Mouse (Mus musculus): ENCODE measurements at regions not wholly inside any gene's neighbourhood (a gene's known extent, or its start where the extent isn't known, plus 50 kb on each side); places are given as distances from the start of the nearest gene placed in this dataset.

GRCm38 (mm10) chr4:33664474-33664822, 259.9 kb upstream of the Cnr1 start:
- Histone ChIP-seq H3K4me2 (ENCODE audit: low read depth, low read length) (no peak overlapping the region), H3K9ac (ENCODE audit: low read length) (no peak overlapping the region), H3K9me3 (ENCODE audit: control insufficient read depth, low read length) (no peaks in the 10 kb centered on the region), H3K27ac (ENCODE audit: low read length) (peak overlapping the region; percentile 61), H3K36me3 (ENCODE audit: control insufficient read depth, insufficient read depth, low read length) (no peaks in the 10 kb centered on the region), H3K27me3 (ENCODE audit: control insufficient read depth, insufficient read depth, low read depth, low read length) (no peaks in the 10 kb centered on the region), H3K4me3 (ENCODE audit: low read length) (no peak overlapping the region), H3K4me1 (replicated peaks; ENCODE audit: control insufficient read depth, insufficient read depth, low read length) (peaks cover 8% of the 10 kb centered on the region)
- 53% methylated on average over 5 of the region's 5 CpGs for WGBS
- ATAC-seq (ENCODE audit: low read depth), result peak; percentile 84

DNA sequence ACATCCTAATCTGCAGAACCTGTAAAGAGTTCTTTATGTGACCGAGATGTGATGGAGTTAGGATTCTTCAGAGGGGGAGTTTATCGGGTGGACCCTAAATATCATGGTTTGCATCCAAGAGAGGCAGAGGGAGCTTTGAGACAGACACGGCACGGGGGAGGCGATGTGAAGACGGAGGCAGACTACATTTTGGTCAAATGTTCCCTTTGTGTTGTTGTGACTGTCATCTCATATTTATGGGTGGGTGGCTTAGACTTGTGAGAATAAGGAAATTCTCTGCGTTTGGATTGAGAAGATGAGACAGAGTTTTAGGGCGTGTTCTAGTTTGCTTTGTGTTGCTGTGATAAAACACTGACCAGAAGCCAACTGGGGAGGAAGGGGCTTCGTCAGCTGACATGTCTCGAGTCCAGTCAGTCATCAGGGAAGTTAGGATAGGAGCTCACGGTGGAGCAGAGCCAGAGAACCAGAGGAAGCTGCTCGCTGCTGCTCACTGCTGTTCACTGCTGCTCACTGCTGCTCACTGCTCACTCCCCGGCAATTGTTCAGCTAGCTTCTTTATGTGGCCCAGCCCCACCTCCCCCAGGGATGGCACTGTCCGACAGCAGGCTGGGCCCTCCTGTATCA, 259.0 kb upstream of the Cnr1 start:
- Histone ChIP-seq H3K4me1 (replicated peaks; ENCODE audit: control insufficient read depth, insufficient read depth, low read length) (peaks cover 8% of the 10 kb centered on the region), H3K27ac (ENCODE audit: low read length) (peak overlapping the region; percentile 61), H3K4me3 (ENCODE audit: low read length) (no peak overlapping the region), H3K9ac (ENCODE audit: low read length) (no peak overlapping the region), H3K4me2 (ENCODE audit: low read depth, low read length) (no peak overlapping the region), H3K36me3 (ENCODE audit: control insufficient read depth, insufficient read depth, low read length) (no peaks in the 10 kb centered on the region), H3K27me3 (ENCODE audit: control insufficient read depth, insufficient read depth, low read depth, low read length) (no peaks in the 10 kb centered on the region), H3K9me3 (ENCODE audit: control insufficient read depth, low read length) (no peaks in the 10 kb centered on the region)
- no peak for ATAC-seq (ENCODE audit: low read depth)
- WGBS, result 64% methylated on average over 14 of the region's 14 CpGs

DNA sequence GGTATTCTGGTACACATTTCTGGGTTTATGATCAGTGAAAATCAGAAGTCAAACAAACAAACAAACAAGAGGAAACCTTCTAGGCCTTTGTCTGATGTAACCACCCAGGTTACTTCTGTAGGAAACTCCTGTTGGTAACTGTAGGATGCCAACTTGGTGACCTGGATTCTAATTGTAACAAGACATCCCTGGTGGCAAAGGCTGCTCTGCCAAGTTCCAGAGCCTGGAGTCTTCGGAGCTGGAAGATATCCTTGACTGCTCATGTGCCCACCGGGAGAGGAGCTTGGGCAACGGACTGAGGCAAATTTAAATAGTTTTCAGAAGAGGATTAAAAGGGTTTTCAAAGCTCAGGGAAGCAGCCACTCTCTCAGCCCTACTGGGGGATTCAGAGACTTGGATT, 256.0 kb upstream of the Cnr1 start:
- H3K9ac ChIP-seq (ENCODE audit: low read length), result no peak overlapping the region
- no peaks in the 10 kb centered on the region for H3K36me3 ChIP-seq (ENCODE audit: control insufficient read depth, insufficient read depth, low read length)
- no peak for ATAC-seq (ENCODE audit: low read depth)
- no peaks in the 10 kb centered on the region for H3K9me3 ChIP-seq (ENCODE audit: control insufficient read depth, low read length)
- no peaks in the 10 kb centered on the region for H3K27me3 ChIP-seq (ENCODE audit: control insufficient read depth, insufficient read depth, low read depth, low read length)
- no peak overlapping the region for H3K4me3 ChIP-seq (ENCODE audit: low read length)
- H3K4me2 ChIP-seq (ENCODE audit: low read depth, low read length), result no peak overlapping the region
- H3K4me1 ChIP-seq (replicated peaks; ENCODE audit: control insufficient read depth, insufficient read depth, low read length), result peaks cover 8% of the 10 kb centered on the region
- WGBS, result 78% methylated on average over 3 of the region's 3 CpGs
- no peak overlapping the region for H3K27ac ChIP-seq (ENCODE audit: low read length)

DNA sequence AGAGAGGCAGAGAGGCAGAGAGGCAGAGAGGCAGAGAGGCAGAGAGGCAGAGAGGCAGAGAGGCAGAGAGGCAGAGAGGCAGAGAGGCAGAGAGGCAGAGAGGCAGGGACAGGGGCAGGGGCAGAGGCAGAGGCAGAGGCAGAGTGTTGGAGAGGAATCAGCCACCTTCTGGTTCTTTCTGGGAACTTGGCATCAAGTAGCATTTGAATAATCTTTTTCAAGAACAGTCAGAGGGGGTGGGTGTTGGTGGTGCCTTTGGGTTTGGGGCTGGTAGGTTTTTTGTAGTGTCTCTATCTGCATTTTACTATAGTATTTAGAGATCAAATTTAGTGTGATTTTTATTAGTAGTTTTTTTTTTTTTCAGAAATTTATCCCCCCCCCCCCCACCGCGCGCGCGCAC, 249.3 kb upstream of the Cnr1 start:
- Histone ChIP-seq H3K9ac (ENCODE audit: low read length) (no peak overlapping the region), H3K4me3 (ENCODE audit: low read length) (no peak overlapping the region), H3K27me3 (ENCODE audit: control insufficient read depth, insufficient read depth, low read depth, low read length) (no peaks in the 10 kb centered on the region), H3K9me3 (ENCODE audit: control insufficient read depth, low read length) (no peaks in the 10 kb centered on the region), H3K4me1 (replicated peaks; ENCODE audit: control insufficient read depth, insufficient read depth, low read length) (no peaks in the 10 kb centered on the region), H3K27ac (ENCODE audit: low read length) (no peak overlapping the region), H3K4me2 (ENCODE audit: low read depth, low read length) (no peak overlapping the region), H3K36me3 (ENCODE audit: control insufficient read depth, insufficient read depth, low read length) (no peaks in the 10 kb centered on the region)
- no peak for ATAC-seq (ENCODE audit: low read depth)
- no CpG with 5 or more reads among the region's 5 CpGs for WGBS

GRCm38 (mm10) chr4:33679351-33679750, 245.0 kb upstream of the Cnr1 start:
- Histone ChIP-seq H3K9me3 (ENCODE audit: control insufficient read depth, low read length) (no peaks in the 10 kb centered on the region), H3K4me3 (ENCODE audit: low read length) (no peak overlapping the region), H3K9ac (ENCODE audit: low read length) (no peak overlapping the region), H3K27ac (ENCODE audit: low read length) (no peak overlapping the region), H3K4me1 (replicated peaks; ENCODE audit: control insufficient read depth, insufficient read depth, low read length) (no peaks in the 10 kb centered on the region), H3K27me3 (ENCODE audit: control insufficient read depth, insufficient read depth, low read depth, low read length) (no peaks in the 10 kb centered on the region), H3K36me3 (ENCODE audit: control insufficient read depth, insufficient read depth, low read length) (no peaks in the 10 kb centered on the region), H3K4me2 (ENCODE audit: low read depth, low read length) (no peak overlapping the region)
- WGBS, result 68% methylated on average over 3 of the region's 3 CpGs
- ATAC-seq (ENCODE audit: low read depth), result no peak

- Histone ChIP-seq H3K4me1 (replicated peaks; ENCODE audit: control insufficient read depth, insufficient read depth, low read length) (no peaks in the 10 kb centered on the region), H3K4me2 (ENCODE audit: low read depth, low read length) (no peak overlapping the region), H3K9ac (ENCODE audit: low read length) (no peak overlapping the region), H3K27me3 (ENCODE audit: control insufficient read depth, insufficient read depth, low read depth, low read length) (no peaks in the 10 kb centered on the region), H3K36me3 (ENCODE audit: control insufficient read depth, insufficient read depth, low read length) (no peaks in the 10 kb centered on the region), H3K4me3 (ENCODE audit: low read length) (no peak overlapping the region), H3K9me3 (ENCODE audit: control insufficient read depth, low read length) (no peaks in the 10 kb centered on the region), H3K27ac (ENCODE audit: low read length) (no peak overlapping the region)
- no peak for ATAC-seq (ENCODE audit: low read depth)
- 70% methylated on average over 8 of the region's 8 CpGs for WGBS
Observed at GRCm38 (mm10) chr4:33686135-33686534, 238.3 kb upstream of the Cnr1 start.

- no peak for ATAC-seq (ENCODE audit: low read depth)
- Histone ChIP-seq H3K4me2 (ENCODE audit: low read depth, low read length) (no peak overlapping the region), H3K9ac (ENCODE audit: low read length) (no peak overlapping the region), H3K27ac (ENCODE audit: low read length) (no peak overlapping the region), H3K36me3 (ENCODE audit: control insufficient read depth, insufficient read depth, low read length) (no peaks in the 10 kb centered on the region), H3K4me1 (replicated peaks; ENCODE audit: control insufficient read depth, insufficient read depth, low read length) (no peaks in the 10 kb centered on the region), H3K27me3 (ENCODE audit: control insufficient read depth, insufficient read depth, low read depth, low read length) (no peaks in the 10 kb centered on the region), H3K9me3 (ENCODE audit: control insufficient read depth, low read length) (no peaks in the 10 kb centered on the region), H3K4me3 (ENCODE audit: low read length) (no peak overlapping the region)
- 72% methylated on average over 7 of the region's 7 CpGs for WGBS
Observed at GRCm38 (mm10) chr4:33687434-33687833, 237.0 kb upstream of the Cnr1 start.

DNA sequence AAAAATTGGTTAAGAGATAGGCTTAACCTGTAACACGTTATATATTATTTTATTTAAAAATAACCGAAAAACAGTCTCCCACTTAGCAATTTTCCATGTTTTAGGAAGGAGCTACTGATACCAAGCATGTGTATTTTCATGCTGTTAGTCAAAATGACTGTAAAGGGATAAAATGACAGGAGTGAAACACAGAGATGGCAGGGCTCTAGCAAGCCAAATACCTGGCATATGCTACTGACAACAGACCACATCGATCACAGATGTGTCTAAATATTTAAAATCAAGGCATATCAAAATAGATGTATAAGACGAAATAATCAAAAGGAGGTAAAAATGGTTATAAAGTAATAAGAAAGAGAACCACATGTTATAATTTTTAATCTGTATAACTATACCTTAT, 231.0 kb upstream of the Cnr1 start:
- WGBS, result 75% methylated on average over 4 of the region's 4 CpGs
- Histone ChIP-seq H3K9me3 (ENCODE audit: control insufficient read depth, low read length) (no peaks in the 10 kb centered on the region), H3K27me3 (ENCODE audit: control insufficient read depth, insufficient read depth, low read depth, low read length) (no peaks in the 10 kb centered on the region), H3K27ac (ENCODE audit: low read length) (no peak overlapping the region), H3K9ac (ENCODE audit: low read length) (no peak overlapping the region), H3K4me3 (ENCODE audit: low read length) (no peak overlapping the region), H3K36me3 (ENCODE audit: control insufficient read depth, insufficient read depth, low read length) (no peaks in the 10 kb centered on the region), H3K4me1 (replicated peaks; ENCODE audit: control insufficient read depth, insufficient read depth, low read length) (no peaks in the 10 kb centered on the region), H3K4me2 (ENCODE audit: low read depth, low read length) (no peak overlapping the region)
- ATAC-seq (ENCODE audit: low read depth), result no peak

DNA sequence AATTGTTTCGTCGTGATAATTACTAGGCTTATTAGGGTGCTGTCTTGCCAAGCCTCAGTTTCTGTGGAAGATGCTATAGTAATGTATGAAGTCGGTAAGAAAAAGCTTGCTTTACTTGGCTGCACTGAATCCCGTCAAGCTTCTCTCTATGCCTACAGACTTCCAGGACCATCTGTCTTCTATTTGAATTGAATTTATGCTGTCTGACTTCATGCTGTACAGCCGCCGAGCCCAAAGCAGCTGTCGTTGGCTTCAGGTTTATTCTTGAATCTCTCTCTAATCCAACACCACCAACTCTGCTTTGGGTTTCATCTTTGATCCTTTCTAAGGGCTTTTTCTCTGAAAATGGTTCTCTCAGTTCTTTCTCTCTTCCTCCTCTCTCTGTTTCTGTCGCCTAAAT, 227.4 kb upstream of the Cnr1 start:
- no peaks in the 10 kb centered on the region for H3K27me3 ChIP-seq (ENCODE audit: control insufficient read depth, insufficient read depth, low read depth, low read length)

More for the DNA sequence above, 227.4 kb upstream of the Cnr1 start:
- no peak for ATAC-seq (ENCODE audit: low read depth)
- Histone ChIP-seq H3K4me3 (ENCODE audit: low read length) (no peak overlapping the region), H3K36me3 (ENCODE audit: control insufficient read depth, insufficient read depth, low read length) (no peaks in the 10 kb centered on the region), H3K9me3 (ENCODE audit: control insufficient read depth, low read length) (no peaks in the 10 kb centered on the region), H3K4me2 (ENCODE audit: low read depth, low read length) (no peak overlapping the region), H3K27ac (ENCODE audit: low read length) (no peak overlapping the region), H3K4me1 (replicated peaks; ENCODE audit: control insufficient read depth, insufficient read depth, low read length) (no peaks in the 10 kb centered on the region), H3K9ac (ENCODE audit: low read length) (no peak overlapping the region)
- 81% methylated on average over 8 of the region's 8 CpGs for WGBS

Measured in lung, embryonic 16.5 days (tissue).